Mouse (Mus musculus) heart, embryonic 12.5 days (tissue): ENCODE results near the gene Zfp3. TPM values are rescaled to one million over a fixed set of nuclear protein-coding genes. Genes with fewer than 3 reads are reported as not detected.

Experiments
- ATAC-seq: fragments of 200-750 bp; cut with Nextera tagmentation; 2 replicates; pipeline ENCODE4 v1.8.0; 2017; ENCODE audit warnings: moderate TSS enrichment, moderate library complexity; ENCODE audit not compliant: insufficient number of reproducible peaks, low FRiP score
- H3K27ac ChIP-seq: fragments of 300-500 bp; sonication (generic); 2 replicates; pipeline ENCODE4 v1.5.1; 2016; ENCODE audit warnings: mild to moderate bottlenecking, moderate library complexity; ENCODE audit not compliant: poor library complexity, severe bottlenecking
- H3K27me3 ChIP-seq: fragments of 300-500 bp; sonication (generic); replicated peaks from 2 replicates; pipeline ENCODE4 v1.6.1; 2016; ENCODE audit warnings: mild to moderate bottlenecking, moderate library complexity
- H3K36me3 ChIP-seq: fragments of 300-500 bp; sonication (generic); 2 replicates; pipeline ENCODE4 v1.6.1; 2016; ENCODE audit warnings: mild to moderate bottlenecking, moderate library complexity
- H3K4me1 ChIP-seq: fragments of 300-500 bp; sonication (generic); replicated peaks from 2 replicates; pipeline ENCODE4 v1.6.1; 2016; ENCODE audit warnings: mild to moderate bottlenecking
- H3K4me2 ChIP-seq: fragments of 300-500 bp; sonication (generic); 2 replicates; pipeline ENCODE4 v1.6.1; 2016; ENCODE audit warnings: mild to moderate bottlenecking, moderate library complexity
- H3K4me3 ChIP-seq: fragments of 300-500 bp; sonication (generic); 2 replicates; pipeline ENCODE4 v1.5.1; 2016; ENCODE audit warnings: mild to moderate bottlenecking
- H3K9ac ChIP-seq: fragments of 300-500 bp; sonication (generic); 2 replicates; pipeline ENCODE4 v1.6.1; 2016; ENCODE audit warnings: mild to moderate bottlenecking, moderate library complexity
- H3K9me3 ChIP-seq: fragments of 300-500 bp; sonication (generic); replicated peaks from 2 replicates; pipeline ENCODE4 v1.6.1; 2016; ENCODE audit warnings: mild to moderate bottlenecking, moderate library complexity
- WGBS: fragments of 180-500 bp; shearing (Covaris S2); methylation state at CpG from one replicate; pipeline ENCODE4 v1.1.7; 2016; 5-methylcytosine and 5-hydroxymethylcytosine counted together
- polyA plus RNA-seq: library from polyadenylated mRNA; unstranded; fragments of >200 nt; fragmentation: Nextera tagmentation; extraction: Ambion mirVana; gene quantifications from 2 replicates; pipeline ENCODE4 v1.2.1, GENCODE M21; 2016

Zfp3 gene
- 7.3 and 8.3 TPM in 2 replicates for polyA plus RNA-seq

DNA sequence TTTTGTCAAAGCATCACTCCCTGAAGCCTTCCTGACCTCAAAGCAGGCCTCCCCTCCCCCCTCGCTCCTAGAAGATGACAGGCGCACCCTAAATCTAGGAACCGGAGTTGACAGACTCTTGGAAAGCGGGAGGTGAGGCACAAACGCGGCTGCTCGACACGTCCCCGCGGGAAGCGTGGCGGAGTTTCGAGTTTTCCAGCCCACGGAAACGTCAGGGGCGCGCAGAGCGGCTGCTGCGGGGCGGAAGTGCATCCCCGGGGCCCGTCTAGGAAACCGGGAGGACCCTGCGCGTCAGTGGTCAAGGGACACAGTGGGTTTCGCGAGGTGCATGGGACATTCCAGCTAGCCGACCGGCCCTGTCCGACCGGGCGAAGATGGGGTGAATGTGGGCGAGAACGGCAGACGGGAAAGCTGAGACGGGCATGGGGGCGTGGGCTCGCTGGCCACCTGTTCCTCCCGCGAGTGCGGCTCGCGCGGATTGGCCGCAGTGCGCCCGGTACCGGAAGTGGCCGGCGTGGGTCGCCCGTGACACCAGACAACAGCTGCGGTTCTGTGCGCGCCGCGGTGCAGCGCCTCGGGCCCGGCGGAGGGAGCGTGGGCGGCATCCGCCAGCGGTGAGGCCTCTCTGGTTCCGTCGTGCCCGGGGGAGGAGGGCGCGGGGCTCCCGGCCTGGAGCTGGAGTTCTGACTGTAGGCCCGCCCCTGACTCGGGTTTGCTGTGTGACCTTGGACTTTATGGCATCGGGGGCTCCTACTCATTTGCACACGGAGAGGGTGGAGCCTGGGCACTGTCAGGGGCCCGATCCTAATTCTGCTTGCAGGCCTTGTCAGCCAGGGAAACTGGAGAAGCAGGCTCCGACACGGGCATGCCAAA, at the start of gene Zfp3:
Gene Zfp3, plus strand, starts transcription at position 274 of the 873 bp plus-strand sequence.
- Histone ChIP-seq H3K4me3 (peak within 1 kb of the TSS; percentile 73), H3K4me1 (peaks cover 16% of the 10 kb centered on the region), H3K27me3 (no peaks in the 10 kb centered on the region), H3K4me2 (peak within 1 kb of the TSS; percentile 70), H3K27ac (peak within 1 kb of the TSS; percentile 88), H3K9ac (peak within 1 kb of the TSS; percentile 87), H3K9me3 (no peaks in the 10 kb centered on the region; the same call in 1 of the 2 replicates), H3K36me3 (peaks cover 10% of the 10 kb centered on the region)
- ATAC-seq = peak; percentile 87
- under 1% methylated on average over 75 of the region's 78 CpGs for WGBS

GRCm38 (mm10) chr11:70715832-70716231, 48.2 kb upstream of the Zfp3 start:
- Histone ChIP-seq H3K4me1 (no peaks in the 10 kb centered on the region; the same call in 1 of the 2 replicates), H3K36me3 (peaks cover 86% of the 10 kb centered on the region), H3K4me3 (no peak overlapping the region), H3K9ac (no peak overlapping the region), H3K4me2 (no peak overlapping the region), H3K27me3 (no peaks in the 10 kb centered on the region), H3K9me3 (no peaks in the 10 kb centered on the region), H3K27ac (no peak overlapping the region)
- WGBS = 83% methylated on average over 6 of the region's 6 CpGs
- ATAC-seq = no peak

DNA sequence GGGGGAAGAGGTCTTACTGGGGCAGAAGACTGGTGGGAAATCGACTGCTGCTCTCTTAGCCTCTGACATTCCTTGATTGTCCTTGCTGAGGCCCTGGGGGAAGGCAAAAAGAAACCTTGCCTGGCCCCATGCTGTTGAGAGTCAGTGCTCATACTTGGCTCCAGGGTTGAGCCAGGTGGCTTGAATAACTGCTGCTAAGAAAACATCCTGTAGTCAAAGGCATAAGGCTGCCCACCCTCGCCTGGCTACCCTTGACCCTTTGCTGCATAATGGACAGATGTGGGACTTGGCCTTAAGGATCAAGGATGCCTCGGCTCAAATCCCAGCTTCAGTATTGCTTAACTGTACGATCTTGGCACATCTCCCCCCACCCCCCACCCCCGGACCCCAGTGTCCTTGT, 45.5 kb upstream of the Zfp3 start:
- Histone ChIP-seq H3K36me3 (peaks cover 87% of the 10 kb centered on the region), H3K27me3 (no peaks in the 10 kb centered on the region), H3K4me3 (no peak overlapping the region), H3K27ac (no peak overlapping the region), H3K9ac (no peak overlapping the region), H3K9me3 (no peaks in the 10 kb centered on the region), H3K4me2 (no peak overlapping the region), H3K4me1 (no peaks in the 10 kb centered on the region)
- ATAC-seq = no peak
- 77% methylated on average over 5 of the region's 5 CpGs for WGBS

GRCm38 (mm10) chr11:70720567-70720966, 43.4 kb upstream of the Zfp3 start:
- H3K9ac ChIP-seq = no peak overlapping the region
- no peaks in the 10 kb centered on the region for H3K27me3 ChIP-seq
- peaks cover 96% of the 10 kb centered on the region for H3K36me3 ChIP-seq
- H3K4me2 ChIP-seq = no peak overlapping the region
- no peaks in the 10 kb centered on the region for H3K9me3 ChIP-seq
- no peaks in the 10 kb centered on the region for H3K4me1 ChIP-seq
- 78% methylated on average over 3 of the region's 3 CpGs for WGBS
- no peak for ATAC-seq
- no peak overlapping the region for H3K4me3 ChIP-seq
- H3K27ac ChIP-seq = no peak overlapping the region

DNA sequence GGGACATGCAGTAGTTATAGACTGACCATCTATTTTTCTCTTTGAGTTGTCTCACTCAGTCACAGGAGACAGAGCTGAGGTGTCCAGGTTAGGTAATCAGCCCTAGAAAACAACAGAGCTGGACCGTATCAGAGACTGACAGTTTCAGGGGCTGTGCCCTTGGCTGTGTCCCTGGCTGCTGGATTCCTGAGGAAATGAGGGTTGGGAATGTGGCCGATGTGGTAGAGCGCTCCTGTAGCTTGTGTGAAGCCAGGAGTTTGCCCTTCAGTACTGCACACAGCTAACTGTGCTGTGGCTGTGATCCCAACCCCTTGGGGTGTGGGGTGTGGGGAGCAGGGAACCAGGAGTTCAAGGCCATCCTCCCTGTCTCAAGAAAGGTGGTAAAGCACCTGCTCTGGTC, 42.9 kb upstream of the Zfp3 start:
- 84% methylated on average over 3 of the region's 3 CpGs for WGBS
- Histone ChIP-seq H3K27ac (no peak overlapping the region), H3K9me3 (no peaks in the 10 kb centered on the region), H3K4me3 (no peak overlapping the region), H3K4me1 (no peaks in the 10 kb centered on the region), H3K4me2 (no peak overlapping the region), H3K9ac (no peak overlapping the region), H3K36me3 (peaks cover 97% of the 10 kb centered on the region), H3K27me3 (no peaks in the 10 kb centered on the region)
- no peak for ATAC-seq

DNA sequence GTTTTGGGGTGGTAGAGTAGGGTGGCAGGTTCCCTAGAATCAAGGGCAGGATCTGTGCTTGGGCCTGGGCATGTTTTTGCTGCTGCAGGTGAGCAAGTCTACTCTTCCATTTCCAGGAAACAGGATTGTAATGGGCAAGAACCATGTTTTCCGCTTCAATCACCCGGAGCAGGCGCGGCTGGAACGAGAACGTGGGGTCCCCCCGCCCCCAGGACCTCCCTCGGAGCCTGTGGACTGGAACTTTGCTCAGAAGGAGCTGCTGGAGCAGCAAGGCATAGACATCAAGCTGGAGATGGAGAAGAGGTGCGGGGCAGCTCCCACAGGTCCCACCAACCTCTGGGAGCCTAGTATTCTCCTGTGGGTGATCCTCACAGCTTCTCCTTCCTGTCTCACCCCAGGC, 39.3 kb upstream of the Zfp3 start:
- ATAC-seq = no peak

GRCm38 (mm10) chr11:70726585-70726984, 37.4 kb upstream of the Zfp3 start:
- Histone ChIP-seq H3K4me1 (no peaks in the 10 kb centered on the region), H3K27me3 (no peaks in the 10 kb centered on the region), H3K4me2 (no peak overlapping the region), H3K36me3 (peaks cover 79% of the 10 kb centered on the region), H3K4me3 (no peak overlapping the region), H3K27ac (no peak overlapping the region), H3K9me3 (no peaks in the 10 kb centered on the region), H3K9ac (no peak overlapping the region)
- ATAC-seq = no peak
- 80% methylated on average over 2 of the region's 2 CpGs for WGBS

More for the DNA sequence above, 39.3 kb upstream of the Zfp3 start:
- H3K27ac ChIP-seq = no peak overlapping the region
- WGBS = 89% methylated on average over 9 of the region's 9 CpGs
- H3K36me3 ChIP-seq = peaks cover 96% of the 10 kb centered on the region
- H3K4me2 ChIP-seq = no peak overlapping the region
- no peaks in the 10 kb centered on the region for H3K9me3 ChIP-seq
- no peak overlapping the region for H3K4me3 ChIP-seq
- no peaks in the 10 kb centered on the region for H3K27me3 ChIP-seq
- H3K4me1 ChIP-seq = no peaks in the 10 kb centered on the region
- no peak overlapping the region for H3K9ac ChIP-seq

DNA sequence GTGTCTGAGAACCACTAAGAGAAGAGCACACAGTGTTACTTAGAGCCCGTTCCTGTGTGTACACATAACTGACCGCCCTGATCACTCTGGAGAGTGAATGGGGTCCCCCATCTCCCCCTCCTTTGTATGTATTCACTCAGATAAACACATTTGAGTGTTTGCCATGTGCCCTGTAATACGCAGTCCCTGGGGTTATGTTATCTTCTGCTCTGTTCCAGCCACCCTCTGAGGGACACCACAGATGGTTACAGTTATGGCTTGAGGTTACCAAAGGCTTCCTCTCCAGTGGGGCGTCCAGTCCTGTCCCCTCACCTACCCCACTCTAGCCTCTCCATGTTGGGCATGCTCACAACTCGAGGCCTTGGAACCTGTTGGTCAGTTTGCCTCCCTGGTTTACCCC, 36.6 kb upstream of the Zfp3 start:
- WGBS = 82% methylated on average over 5 of the region's 5 CpGs
- Histone ChIP-seq H3K9me3 (no peaks in the 10 kb centered on the region), H3K27ac (no peak overlapping the region), H3K27me3 (no peaks in the 10 kb centered on the region), H3K4me1 (no peaks in the 10 kb centered on the region), H3K36me3 (peaks cover 71% of the 10 kb centered on the region), H3K9ac (no peak overlapping the region), H3K4me2 (no peak overlapping the region), H3K4me3 (no peak overlapping the region)
- ATAC-seq = no peak

DNA sequence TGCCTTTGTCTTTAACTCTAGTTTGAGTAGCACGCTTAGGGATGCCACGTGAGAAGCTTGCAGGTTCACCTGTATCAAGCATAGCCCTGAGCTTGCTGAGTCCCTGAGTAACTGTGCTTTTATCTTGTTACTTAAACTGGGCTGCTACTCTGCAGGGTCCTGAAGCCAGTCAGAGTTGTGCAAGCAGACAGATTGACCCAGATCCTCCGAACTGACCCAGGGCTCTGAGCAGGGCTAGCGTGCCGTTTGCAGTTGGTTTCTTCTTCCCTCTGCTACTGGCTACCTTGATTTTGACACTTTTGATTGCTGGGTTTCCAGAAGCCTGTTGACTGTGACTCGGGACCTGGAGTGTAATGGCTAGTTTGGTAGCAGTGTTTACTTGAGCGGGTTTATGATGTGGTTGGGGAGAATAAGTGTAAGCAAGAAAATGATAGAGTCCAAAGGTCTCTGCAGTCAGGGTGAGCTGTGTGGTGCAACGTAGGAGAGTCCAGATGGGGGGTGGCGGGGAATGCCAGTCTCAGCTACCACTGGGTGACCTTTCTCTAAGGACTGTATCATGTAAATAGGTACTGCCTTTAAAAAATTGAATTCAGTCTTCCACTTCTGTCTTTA, 33.5 kb upstream of the Zfp3 start:
- H3K27me3 ChIP-seq = no peaks in the 10 kb centered on the region
- H3K4me1 ChIP-seq = peaks cover 3% of the 10 kb centered on the region; the same call in 1 of the 2 replicates
- ATAC-seq = no peak
- H3K9me3 ChIP-seq = no peaks in the 10 kb centered on the region
- H3K36me3 ChIP-seq = peaks cover 41% of the 10 kb centered on the region
- no peak overlapping the region for H3K4me2 ChIP-seq
- H3K4me3 ChIP-seq = no peak overlapping the region
- WGBS = 80% methylated on average over 9 of the region's 9 CpGs
- H3K9ac ChIP-seq = no peak overlapping the region
- no peak overlapping the region for H3K27ac ChIP-seq

GRCm38 (mm10) chr11:70731178-70731577, 32.8 kb upstream of the Zfp3 start:
- 66% methylated on average over 5 of the region's 5 CpGs for WGBS
- no peak overlapping the region for H3K4me3 ChIP-seq
- no peak for ATAC-seq
- peaks cover 3% of the 10 kb centered on the region; the same call in 1 of the 2 replicates for H3K4me1 ChIP-seq
- H3K9ac ChIP-seq = no peak overlapping the region
- peaks cover 35% of the 10 kb centered on the region for H3K36me3 ChIP-seq
- H3K27ac ChIP-seq = no peak overlapping the region
- H3K9me3 ChIP-seq = no peaks in the 10 kb centered on the region
- no peak overlapping the region for H3K4me2 ChIP-seq
- H3K27me3 ChIP-seq = no peaks in the 10 kb centered on the region

DNA sequence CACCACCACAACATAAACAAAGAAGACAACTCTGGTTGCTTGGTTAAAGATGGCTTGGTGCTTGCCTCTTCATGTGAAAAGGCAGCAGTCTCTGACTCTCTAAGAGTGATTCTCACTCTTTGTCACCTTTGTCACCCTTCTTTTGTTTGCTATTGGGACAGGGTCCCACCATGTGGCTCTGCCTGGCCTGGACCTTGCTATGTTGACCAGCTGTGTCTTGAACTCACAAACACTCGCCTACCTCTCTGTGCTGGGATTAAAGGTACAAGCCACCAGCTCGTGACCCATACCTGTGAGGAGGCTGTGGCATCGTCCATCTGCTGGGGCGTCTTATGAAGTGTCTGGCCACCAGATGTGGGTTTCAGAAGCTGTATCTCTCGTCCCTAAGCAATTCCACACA, 30.8 kb upstream of the Zfp3 start:
- Histone ChIP-seq H3K27me3 (no peaks in the 10 kb centered on the region), H3K4me2 (no peak overlapping the region), H3K4me3 (no peak overlapping the region), H3K4me1 (peaks cover 3% of the 10 kb centered on the region; the same call in 1 of the 2 replicates), H3K27ac (no peak overlapping the region), H3K9me3 (no peaks in the 10 kb centered on the region), H3K9ac (no peak overlapping the region), H3K36me3 (peaks cover 14% of the 10 kb centered on the region)
- no peak for ATAC-seq
- WGBS = 57% methylated on average over 5 of the region's 5 CpGs
